Mouse (Mus musculus) kidney, adult 2 months (tissue): ENCODE measurements around the gene Lcat. TPM values are rescaled to one million over a fixed set of nuclear protein-coding genes. Genes with fewer than 3 reads are reported as not detected.
"Not testable (repeated sequence)": the region's sequence is repeated elsewhere in the genome, so short reads cannot be mapped to it uniquely, and the experiment has no call there.

Experiments
- DNase-seq: peaks from one replicate; pipeline ENCODE4 v3.0.0; 2021
- H3K27ac ChIP-seq: fragments of 200-500 bp; 2 replicates; pipeline ENCODE4 v1.5.1; 2012; ENCODE audit warnings: low read depth, low read length, control low read depth, inconsistent platforms; ENCODE audit not compliant: insufficient read depth
- H3K27me3 ChIP-seq: fragments of 200-500 bp; replicated peaks from 2 replicates; pipeline ENCODE4 v1.6.1; 2012; ENCODE audit warnings: mild to moderate bottlenecking, moderate library complexity, low read length, inconsistent platforms; ENCODE audit not compliant: control insufficient read depth, insufficient read depth
- H3K36me3 ChIP-seq: fragments of 200-500 bp; 2 replicates; pipeline ENCODE4 v1.6.1; 2012; ENCODE audit warnings: mild to moderate bottlenecking, moderate library complexity, low read length, inconsistent platforms; ENCODE audit not compliant: control insufficient read depth, insufficient read depth
- H3K4me1 ChIP-seq: fragments of 200-500 bp; 2 replicates; pipeline ENCODE4 v1.6.1; 2011; ENCODE audit warnings: low read length; ENCODE audit not compliant: control insufficient read depth, insufficient read depth
- H3K4me3 ChIP-seq: fragments of 200-500 bp; 2 replicates; pipeline ENCODE4 v1.5.1; 2011; ENCODE audit warnings: mild to moderate bottlenecking, low read depth, low read length, control low read depth; ENCODE audit not compliant: insufficient read depth
- CTCF ChIP-seq: fragments of 200-500 bp; conservative IDR thresholded peaks from 2 replicates; pipeline ENCODE4 v1.5.1; 2011; ENCODE audit warnings: low read depth, mild to moderate bottlenecking, control low read depth, low read length, moderate library complexity, mixed read lengths; ENCODE audit not compliant: insufficient read depth, insufficient read length
- POLR2A ChIP-seq: fragments of 200-500 bp; IDR thresholded peaks from one replicate; pipeline ENCODE4 v1.6.1; 2011; ENCODE audit warnings: low read depth, low read length, control low read depth
- WGBS: fragments of 180-500 bp; shearing (Covaris S2); methylation state at CpG from one replicate; pipeline ENCODE4 v1.1.7; 2018; 5-methylcytosine and 5-hydroxymethylcytosine counted together
- polyA plus RNA-seq: library from polyadenylated mRNA; depleted of rRNA; stranded (reverse); fragments of >200 nt; gene quantifications from 2 replicates; pipeline ENCODE4 v1.2.3, GENCODE M21; 2012; rRNA removed

The Lcat gene
- 2.2 and 2.4 TPM in 2 replicates for polyA plus RNA-seq

DNA sequence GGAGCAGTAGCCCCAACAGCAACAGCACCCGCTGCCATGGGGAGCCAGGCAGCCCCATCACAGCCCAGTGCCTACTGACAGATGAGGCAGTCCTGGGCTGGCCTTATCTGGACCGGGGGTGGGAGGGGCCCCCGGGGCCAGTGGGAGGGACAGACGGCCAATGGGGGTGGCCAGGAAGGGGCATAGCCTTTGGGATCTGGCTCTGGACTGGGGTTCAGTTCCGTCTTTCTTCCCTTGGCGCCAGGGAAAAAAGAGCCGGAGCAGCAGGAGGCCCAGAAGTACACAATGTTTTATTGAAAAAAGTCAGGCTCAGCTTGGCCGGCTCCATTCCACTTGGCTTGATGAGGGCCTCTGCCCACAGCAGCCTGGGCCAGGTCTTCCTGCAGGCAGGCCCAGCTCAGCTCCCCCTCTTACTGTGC is at the start of gene Lcat:
Lcat (minus strand) TSS at position 62 of the 419 bp plus-strand sequence.
- Histone ChIP-seq H3K4me1 (no peaks in the 10 kb centered on the region), H3K4me3 (no peak within 1 kb of the TSS), H3K27me3 (no peaks in the 10 kb centered on the region), H3K36me3 (no peaks in the 10 kb centered on the region), H3K27ac (no peak within 1 kb of the TSS)
- TF ChIP-seq POLR2A = no peak
- TF ChIP-seq CTCF = no peak
- no peak for DNase-seq
- WGBS = 91% methylated on average over 8 of the region's 8 CpGs

DNA sequence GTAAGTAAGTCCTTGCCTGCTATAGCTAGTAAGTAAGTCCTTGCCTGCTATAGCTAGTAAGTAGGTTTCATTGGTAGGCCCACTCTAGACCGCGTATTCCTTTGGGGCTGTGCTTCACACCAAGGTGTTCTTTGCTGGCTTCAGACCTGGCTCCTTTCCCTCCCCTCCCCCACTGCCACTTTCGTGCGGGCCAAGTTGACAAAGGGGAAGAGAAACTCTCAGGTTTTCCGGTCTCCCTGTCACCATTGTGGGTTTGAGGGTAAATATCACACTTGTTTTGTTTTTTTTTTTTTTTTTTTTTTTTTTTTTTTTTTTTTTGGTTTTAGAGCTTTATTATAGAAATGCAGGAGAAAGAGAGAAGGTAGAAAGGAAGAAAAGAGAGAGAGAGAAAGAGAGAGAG is 49.3 kb upstream of the Lcat start:
- peak; percentile 7 for DNase-seq
- no peak overlapping the region for H3K27ac ChIP-seq
- 63% methylated on average over 5 of the region's 5 CpGs for WGBS

DNA sequence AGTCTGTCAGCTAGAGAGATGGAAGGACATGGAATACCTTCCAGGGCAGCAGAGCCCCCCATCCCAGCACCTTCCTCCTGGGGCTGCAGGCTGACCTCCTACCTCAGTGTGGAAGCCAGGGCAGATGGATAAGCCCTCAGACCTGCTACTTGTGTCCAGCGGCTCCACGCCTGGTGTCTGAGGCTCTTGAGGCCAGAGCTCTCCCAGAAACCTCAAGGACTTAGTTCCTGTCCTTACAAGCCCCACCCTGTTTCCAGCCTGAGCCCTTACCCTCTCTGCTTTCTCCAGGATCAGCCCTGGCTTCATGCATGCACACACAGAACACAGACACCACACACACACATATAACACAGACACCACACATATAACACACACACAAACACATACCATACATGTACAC is 48.4 kb upstream of the Lcat start:
- Histone ChIP-seq H3K4me3 (no peak overlapping the region), H3K4me1 (no peaks in the 10 kb centered on the region), H3K27me3 (no peaks in the 10 kb centered on the region), H3K27ac (no peak overlapping the region), H3K36me3 (no peaks in the 10 kb centered on the region)
- TF ChIP-seq POLR2A (no peak), CTCF (no peak)
- 81% methylated on average over 2 of the region's 2 CpGs for WGBS
- DNase-seq = no peak

More for the DNA sequence above, 49.3 kb upstream of the Lcat start:
- H3K4me1 ChIP-seq = no peaks in the 10 kb centered on the region
- no peak overlapping the region for H3K4me3 ChIP-seq
- no peaks in the 10 kb centered on the region for H3K27me3 ChIP-seq
- H3K36me3 ChIP-seq = no peaks in the 10 kb centered on the region
- TF ChIP-seq POLR2A = no peak
- TF ChIP-seq CTCF = no peak

DNA sequence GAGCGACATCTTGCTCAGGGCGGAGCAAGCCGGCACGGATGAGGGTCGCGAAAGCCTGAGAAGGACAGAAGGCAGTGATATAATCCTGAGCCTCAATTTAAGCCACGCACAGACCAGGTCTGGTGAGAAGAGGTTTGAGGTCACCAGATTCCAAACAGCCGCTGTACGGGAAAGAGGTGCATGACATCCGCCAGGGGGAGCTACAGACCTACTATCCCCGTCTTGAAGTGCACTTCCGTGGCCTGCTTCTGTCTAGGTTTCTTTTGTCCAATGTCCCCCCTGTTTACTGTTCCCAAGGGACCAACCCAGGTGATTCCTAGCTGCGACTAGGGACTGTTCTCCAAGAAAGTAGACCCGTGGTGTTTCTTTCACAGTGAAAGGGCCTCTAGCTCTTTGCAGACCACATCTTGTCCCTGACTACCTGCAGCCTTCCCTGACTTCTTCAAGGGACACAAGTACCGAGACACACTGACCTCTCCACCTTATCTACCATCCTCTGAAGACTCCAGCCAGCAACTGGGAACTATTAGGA is 47.7 kb upstream of the Lcat start, which contains the start of gene Dus2:
Dus2 (plus strand) TSS at position 482 of the 532 bp plus-strand sequence.
- peak; percentile 83 for DNase-seq
- 8% methylated on average over 15 of the region's 15 CpGs for WGBS
- no peaks in the 10 kb centered on the region for H3K27me3 ChIP-seq
- H3K4me3 ChIP-seq = no peak within 1 kb of the TSS
- H3K27ac ChIP-seq = no peak within 1 kb of the TSS
- H3K4me1 ChIP-seq = no peaks in the 10 kb centered on the region
- no peaks in the 10 kb centered on the region for H3K36me3 ChIP-seq
- peak; percentile 98 for TF ChIP-seq CTCF
- TF ChIP-seq POLR2A = no peak

DNA sequence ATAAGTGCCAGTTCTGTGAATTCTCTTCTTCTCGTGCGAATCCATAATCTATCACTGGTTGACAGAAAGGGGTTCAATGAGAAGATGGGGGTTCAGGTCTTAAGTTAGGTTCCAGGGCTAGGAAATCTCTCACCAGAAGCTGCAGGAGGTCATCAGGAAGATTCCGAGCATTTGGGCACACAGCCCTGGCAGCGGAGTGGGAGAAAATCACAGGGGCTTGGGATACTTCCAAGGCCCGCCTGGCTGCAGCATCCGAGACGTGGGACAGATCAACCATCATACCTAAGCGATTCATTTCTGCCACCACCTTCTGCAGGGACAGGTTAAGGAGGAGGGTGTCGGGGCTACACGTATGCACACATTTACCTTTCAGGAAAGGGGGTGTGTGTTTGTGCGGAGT is 45.4 kb upstream of the Lcat start:
- WGBS = 87% methylated on average over 11 of the region's 11 CpGs
- Histone ChIP-seq H3K4me3 (no peak overlapping the region), H3K27ac (no peak overlapping the region), H3K27me3 (no peaks in the 10 kb centered on the region), H3K36me3 (no peaks in the 10 kb centered on the region), H3K4me1 (no peaks in the 10 kb centered on the region)
- TF ChIP-seq CTCF = no peak
- no peak for DNase-seq

DNA sequence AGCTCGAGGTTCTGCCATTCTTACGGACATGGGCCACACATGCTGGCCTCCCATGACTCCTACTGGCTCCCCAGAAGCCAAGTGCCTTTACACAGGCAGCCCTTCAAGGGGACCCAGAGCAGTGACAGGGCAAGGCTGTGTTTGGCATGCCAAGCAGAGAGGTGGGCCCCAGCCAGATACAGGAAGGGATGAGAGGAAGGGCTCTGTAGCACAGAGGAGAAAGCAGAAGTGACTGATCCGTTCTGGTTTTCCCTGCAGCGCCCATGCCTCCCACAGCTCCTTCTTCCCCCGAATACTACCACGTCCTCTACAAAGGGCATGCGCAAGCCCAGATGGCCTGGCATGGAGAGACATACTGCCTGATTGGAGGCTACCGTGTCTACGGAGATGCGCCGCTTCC is 40.2 kb upstream of the Lcat start:
- WGBS = 83% methylated on average over 11 of the region's 11 CpGs
- not testable (repeated sequence) for H3K27ac ChIP-seq, H3K4me3 ChIP-seq, H3K36me3 ChIP-seq, DNase-seq, H3K4me1 ChIP-seq, H3K27me3 ChIP-seq

DNA sequence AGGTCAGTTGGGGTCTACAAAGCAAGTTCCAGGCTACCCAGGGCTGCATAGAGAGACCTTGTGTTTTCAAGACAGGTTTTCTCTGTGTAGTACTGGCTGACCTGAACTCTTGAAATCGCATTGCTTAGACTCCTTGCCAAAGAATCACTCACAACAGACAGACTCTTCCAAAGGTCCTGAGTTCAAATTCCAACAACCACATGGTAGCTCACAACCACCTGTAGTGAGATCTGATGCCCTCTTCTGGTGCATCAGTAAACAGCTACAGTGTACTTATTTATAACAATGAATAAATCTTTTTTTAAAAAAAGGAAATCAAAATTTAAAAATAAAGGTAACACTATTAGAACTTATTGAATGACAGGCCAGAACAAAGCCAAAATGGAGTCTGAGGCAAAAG is 38.0 kb upstream of the Lcat start:
- DNase-seq = no peak
- H3K36me3 ChIP-seq = no peaks in the 10 kb centered on the region
- no peaks in the 10 kb centered on the region for H3K4me1 ChIP-seq
- H3K4me3 ChIP-seq = no peak overlapping the region
- 74% methylated on average over 1 of the region's 1 CpGs for WGBS
- no peaks in the 10 kb centered on the region for H3K27me3 ChIP-seq
- TF ChIP-seq POLR2A (no peak), CTCF (no peak; the same call in 1 of the 2 replicates)
- no peak overlapping the region for H3K27ac ChIP-seq

DNA sequence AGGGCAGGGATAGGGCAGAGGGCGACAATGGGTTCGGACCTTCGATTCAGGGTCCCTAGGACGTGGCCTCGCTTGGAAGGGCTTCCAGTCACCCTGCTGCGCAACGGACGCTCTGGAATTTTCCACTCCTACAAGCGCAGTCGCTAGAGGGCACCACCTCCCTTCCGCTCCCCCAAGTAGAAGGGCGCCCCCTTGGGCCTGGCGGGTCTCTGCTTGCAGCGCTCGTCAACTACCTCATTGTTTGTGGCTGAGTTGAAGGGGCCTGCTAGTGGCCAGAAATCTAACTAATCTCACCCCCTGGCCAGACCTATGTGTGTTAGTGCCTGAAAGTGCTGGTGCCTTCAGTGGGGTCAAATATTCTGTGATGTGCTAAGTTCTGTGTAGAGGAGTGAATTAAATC is 36.1 kb upstream of the Lcat start, which contains the start of gene Dpep3:
Dpep3 (minus strand) TSS at position 105 of the 400 bp plus-strand sequence.
- no peaks in the 10 kb centered on the region for H3K4me1 ChIP-seq
- H3K27me3 ChIP-seq = no peaks in the 10 kb centered on the region
- no peak within 1 kb of the TSS for H3K27ac ChIP-seq
- no peak for DNase-seq
- WGBS = 94% methylated on average over 15 of the region's 15 CpGs
- no peak within 1 kb of the TSS for H3K4me3 ChIP-seq
- no peaks in the 10 kb centered on the region for H3K36me3 ChIP-seq
- TF ChIP-seq CTCF (no peak), POLR2A (no peak)
